Mouse (Mus musculus) ES-E14 (cell line): ENCODE data around the gene Rasgef1b.

Experiments
- CHD2 ChIP-seq: IDR thresholded peaks from 2 replicates; pipeline ENCODE4 v1.6.1; 2014; ENCODE audit warnings: mild to moderate bottlenecking, low read depth, low read length, inconsistent platforms
- MAFK ChIP-seq: IDR thresholded peaks from 2 replicates; pipeline ENCODE4 v1.6.1; 2014; ENCODE audit warnings: mild to moderate bottlenecking, low read depth, low read length, inconsistent platforms; ENCODE audit not compliant: insufficient read depth
- ZC3H11A ChIP-seq: IDR thresholded peaks from 2 replicates; pipeline ENCODE4 v1.6.1; 2012; ENCODE audit warnings: low read depth, mild to moderate bottlenecking, inconsistent platforms, low read length, borderline replicate concordance
- ZNF384 ChIP-seq: IDR thresholded peaks from 2 replicates; pipeline ENCODE4 v1.6.1; 2012; ENCODE audit warnings: low read depth, low read length, inconsistent platforms

GRCm38 (mm10) chr5:99641407-99641806, 87.5 kb downstream of the Rasgef1b start:
- no peak for TF ChIP-seq ZNF384
- TF ChIP-seq ZC3H11A: no peak
- TF ChIP-seq CHD2: no peak
- TF ChIP-seq MAFK: no peak
